Mouse (Mus musculus) heart, postnatal 25 days (tissue): ENCODE measurements at regions not wholly inside any gene's neighbourhood (a gene's known extent, or its start where the extent isn't known, plus 50 kb on each side); places are given as distances from the start of the nearest gene placed in this dataset.
A peak's percentile ranks its signal among the peaks of the same experiment; 100 is the strongest.
"Not testable (repeated sequence)": the region's sequence is repeated elsewhere in the genome, so short reads cannot be mapped to it uniquely, and the experiment has no call there.

Source experiments
- DNase-seq: peaks from one replicate; pipeline ENCODE4 v3.0.0; 2022; ENCODE audit warnings: low spot score
- intact Hi-C: fragments of 180-260 bp; cut with DNase I; formaldehyde crosslinking; loops from one replicate; pipeline ENCODE4 v1.15.1; 2025

DNA sequence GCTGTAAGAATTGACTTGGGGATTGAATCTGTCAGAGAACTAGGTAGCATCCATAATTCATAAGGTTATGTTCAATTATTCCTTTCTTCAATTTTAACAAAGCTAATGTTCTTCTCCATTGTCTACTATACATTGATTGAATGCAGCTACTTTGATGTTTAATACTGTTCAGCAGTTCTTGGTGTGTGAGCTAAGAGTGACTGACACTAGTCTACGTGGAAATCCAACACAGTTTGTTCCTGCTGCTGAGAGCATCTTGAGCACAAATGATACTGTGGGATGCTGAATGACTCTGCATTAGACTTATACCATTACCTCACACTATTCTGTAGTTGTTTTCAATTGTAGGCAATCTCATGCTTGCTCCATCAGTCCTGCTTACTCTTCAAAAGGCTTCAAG is 249.4 kb upstream of the Akr1e1 start:
- intact Hi-C loops, result no loop called here
- DNase-seq, result no peak

DNA sequence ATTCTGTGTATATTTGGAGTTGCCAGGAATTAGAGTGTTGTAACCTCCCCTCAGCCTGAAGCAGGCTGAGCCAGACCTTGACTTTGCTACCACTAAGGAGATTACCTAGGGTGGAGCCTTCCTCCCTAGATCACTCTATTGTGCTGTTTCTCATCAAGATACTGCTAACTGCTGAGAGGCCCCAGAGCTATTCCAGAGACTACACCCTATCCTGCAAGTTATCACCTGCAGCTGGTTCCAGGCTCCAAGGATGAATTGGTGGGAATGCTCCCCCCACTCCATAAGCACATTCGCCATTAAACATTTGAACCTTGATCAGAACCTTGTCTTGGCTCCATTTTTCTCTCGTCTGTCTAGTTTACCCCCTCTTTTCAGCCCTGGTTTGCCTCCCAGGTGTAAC is 230.5 kb upstream of the Akr1e1 start:
- intact Hi-C loops, DNase-seq: not testable (repeated sequence)

DNA sequence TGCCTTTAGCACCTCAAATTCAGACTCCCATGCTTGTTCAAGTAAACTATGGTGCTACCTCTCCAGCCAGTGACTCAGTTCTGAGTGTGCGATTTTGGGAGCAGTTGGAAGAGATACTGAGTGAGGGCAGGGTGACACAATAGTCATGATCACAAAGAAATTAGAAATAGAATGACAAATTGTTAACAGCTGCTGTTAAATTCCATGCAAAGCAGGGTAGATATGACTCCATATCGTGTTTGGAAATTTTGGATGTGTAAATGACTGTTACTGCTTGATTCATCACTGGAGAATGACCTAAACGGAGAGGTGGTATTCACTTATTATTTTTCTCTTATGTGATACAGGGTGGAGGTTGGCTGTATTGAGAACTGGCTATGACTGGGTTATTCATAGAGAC is 217.8 kb upstream of the Akr1e1 start:
- intact Hi-C loops, result no loop called here
- no peak for DNase-seq

DNA sequence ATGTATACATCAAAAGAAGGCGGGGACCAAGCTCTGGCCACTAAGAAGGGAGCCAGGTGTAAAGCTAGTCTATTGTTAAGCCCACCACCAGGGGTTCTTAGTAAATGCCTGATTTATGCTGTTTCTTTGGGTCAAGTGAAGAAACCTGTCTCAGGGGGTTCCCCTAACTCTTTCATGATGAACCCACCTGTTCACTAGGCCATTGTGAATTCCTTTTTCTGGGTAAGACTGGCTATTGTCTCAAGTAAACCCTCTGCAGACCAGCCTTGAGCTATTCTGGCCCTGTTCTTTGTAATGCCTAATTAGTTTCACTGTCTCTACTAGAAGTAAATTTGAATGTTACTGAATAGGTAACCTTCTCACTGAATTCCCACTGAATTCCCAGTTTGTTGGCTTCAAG is 216.8 kb upstream of the Akr1e1 start:
- intact Hi-C loops, result not testable (repeated sequence)

DNA sequence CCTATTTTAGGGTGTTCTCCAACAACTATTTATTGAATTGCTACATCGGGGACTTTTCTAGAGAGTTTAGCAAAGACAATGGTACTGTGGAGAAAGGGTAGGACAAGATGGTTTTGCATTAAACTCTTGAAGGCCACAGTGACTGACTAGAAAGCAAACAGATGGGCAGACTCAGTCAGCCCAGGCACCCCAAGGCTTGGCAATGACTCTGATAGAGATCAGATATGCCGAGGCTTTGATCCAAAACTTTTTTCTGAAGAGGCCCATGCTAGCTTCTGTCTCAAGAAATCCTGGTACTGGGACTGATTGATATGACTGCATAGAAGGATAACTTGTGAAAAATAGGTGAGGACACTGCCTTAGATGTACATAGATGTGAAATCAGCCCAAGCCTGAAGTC is 197.9 kb upstream of the Akr1e1 start:
- intact Hi-C loops, result no loop called here

More for the DNA sequence above, 216.8 kb upstream of the Akr1e1 start:
- DNase-seq, result not testable (repeated sequence)

DNA sequence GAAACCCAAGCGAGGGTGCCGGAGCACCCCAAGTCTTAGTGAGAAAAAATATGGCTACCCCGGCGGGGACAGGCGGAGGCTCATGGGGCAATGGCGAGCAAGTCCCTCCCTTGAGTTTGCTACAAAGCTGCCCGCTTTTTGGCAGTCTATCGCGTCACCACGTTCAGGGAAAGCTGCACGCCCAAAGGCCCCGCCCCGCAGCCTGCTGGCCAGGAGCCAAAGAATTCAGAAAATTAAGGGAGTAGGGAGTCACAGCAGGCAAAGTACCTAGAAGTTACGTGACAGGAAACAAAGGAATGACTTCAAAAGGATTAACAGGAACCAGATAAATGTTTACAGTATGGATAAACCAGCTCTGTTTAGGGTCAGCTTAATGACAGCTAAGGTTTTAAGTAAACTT is 191.7 kb upstream of the Akr1e1 start:
- no peak for DNase-seq
- intact Hi-C loops, result no loop called here

More for the DNA sequence above, 197.9 kb upstream of the Akr1e1 start:
- DNase-seq, result no peak

DNA sequence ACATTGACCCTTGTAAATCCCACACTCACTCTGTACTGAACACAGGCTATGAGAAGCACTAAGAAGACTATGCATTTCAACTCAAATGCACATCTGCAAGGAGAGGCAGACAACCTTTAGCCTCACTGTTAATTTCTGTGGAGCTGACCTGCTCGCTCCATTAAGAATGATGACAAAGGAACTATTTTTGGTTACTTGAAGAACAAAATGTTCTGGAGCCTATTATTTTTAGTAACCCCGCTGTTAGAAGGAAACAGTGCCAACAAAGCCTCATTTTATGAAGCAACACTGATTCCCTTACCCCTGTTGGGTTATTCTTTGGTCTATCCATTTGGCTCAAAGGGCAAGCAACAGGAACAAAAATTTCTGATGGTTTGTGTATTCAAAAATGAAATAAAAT is 182.2 kb upstream of the Akr1e1 start:
- intact Hi-C loops, result no loop called here
- no peak for DNase-seq

DNA sequence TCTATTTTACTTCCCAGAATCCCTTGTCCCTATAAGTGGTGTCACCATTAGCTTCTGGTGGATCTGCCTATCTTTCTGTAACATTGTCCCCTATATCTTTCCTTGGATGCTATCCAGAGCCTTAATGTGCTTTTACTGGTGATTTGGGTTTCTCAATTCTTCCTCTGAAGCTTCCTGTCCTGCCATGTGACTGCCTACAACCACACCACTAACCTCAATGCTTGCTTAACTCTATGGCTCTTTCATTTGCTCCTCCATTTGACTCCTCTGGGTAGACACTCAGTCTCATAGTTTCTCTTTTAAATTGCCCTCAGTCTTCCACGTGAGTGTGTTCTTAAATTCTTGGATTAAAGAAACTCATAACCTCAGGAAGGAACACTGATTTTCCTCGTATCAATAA is 181.4 kb upstream of the Akr1e1 start:
- DNase-seq, result no peak
- intact Hi-C loops, result no loop called here

DNA sequence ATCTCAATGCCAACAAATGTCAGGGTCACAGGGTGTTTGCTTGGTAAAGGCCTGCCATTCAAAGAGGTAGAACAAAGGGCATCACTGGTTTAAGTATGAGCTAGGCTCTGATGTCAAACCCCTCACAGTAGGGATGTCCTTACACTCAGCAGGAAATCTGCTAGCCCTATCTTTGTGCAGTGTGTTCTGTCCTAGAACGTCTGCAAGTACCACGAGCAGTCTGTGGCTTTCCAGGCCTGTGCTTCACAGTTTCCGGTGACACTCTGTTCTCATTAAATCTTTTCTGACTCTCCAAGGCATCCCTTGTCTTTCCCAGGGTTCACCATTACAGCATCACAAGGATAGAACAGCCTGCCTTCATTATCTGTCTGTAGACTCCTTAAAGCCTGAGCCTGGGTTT is 174.3 kb upstream of the Akr1e1 start:
- intact Hi-C loops, result no loop called here
- no peak for DNase-seq

DNA sequence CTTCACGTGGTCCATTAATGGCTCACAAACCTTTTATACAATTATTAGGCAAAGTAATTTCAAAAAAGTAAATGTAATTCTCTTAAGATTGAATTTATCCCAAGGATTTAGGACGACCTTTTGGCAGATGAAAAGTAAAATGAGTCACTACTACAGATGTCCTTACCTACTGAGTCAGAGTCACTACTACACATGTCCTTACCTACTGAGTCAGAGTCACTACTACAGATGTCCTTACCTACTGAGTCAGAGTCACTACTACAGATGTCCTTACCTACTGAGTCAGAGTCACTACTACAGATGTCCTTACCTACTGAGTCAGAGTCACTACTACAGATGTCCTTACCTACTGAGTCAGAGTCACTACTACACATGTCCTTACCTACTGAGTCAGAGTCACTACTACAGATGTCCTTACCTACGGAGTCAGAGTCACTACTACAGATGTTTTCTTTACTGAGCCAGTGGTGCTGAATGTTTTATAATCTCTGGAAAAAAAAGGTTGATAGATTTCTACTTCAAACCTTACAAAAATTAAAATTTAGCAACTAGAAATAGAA is 169.4 kb upstream of the Akr1e1 start:
- intact Hi-C loops, result loop anchor here (10.0 kb wide), 1 partner anchor 1026 kb away; no protein-coding TSS in a partner anchor
- DNase-seq, result not testable (repeated sequence)

DNA sequence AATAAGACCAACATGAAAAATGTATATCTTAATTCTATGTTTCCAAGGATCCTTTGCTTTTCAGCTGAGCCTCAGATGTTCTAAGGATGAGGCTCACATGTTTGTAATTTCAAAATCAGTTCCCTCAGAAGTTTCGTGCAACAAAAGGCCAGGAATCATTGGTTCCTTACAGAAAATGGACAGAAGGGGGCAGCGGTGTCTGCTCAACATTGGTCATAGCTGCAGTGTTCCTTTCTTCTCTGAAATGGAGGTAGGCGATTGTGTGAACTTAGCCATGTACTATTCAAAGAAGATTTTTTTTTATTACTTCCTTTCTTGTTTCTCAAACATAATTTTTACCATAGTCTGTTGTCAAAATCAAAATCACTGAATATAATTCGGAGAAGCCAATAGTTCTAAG is 167.9 kb upstream of the Akr1e1 start:
- intact Hi-C loops, result loop anchor here (2.0 to 10.0 kb wide), 2 partner anchors 1028 to 1694 kb away; no protein-coding TSS in a partner anchor
- no peak for DNase-seq

DNA sequence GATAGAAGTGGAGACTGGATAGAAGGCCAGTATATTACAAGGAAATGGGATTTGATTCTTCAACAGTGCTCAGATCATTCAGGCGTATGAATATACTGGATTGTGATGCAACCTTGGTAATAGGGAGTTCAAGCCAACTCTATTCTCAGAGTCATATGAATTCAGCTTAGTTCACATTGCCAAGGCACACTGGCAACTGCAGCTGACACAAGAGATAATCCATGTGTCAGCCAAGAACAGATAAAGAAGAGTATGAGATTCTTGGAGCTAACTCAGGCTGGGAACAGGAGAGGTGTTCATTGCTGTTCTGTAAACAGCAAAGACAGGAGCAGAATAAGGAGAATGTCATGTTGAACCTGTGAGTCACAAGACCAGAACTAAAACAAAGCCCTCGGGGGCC is 163.3 kb upstream of the Akr1e1 start:
- intact Hi-C loops, result loop anchor here (5.0 to 10.0 kb wide), 6 partner anchors 105 to 1090 kb away; partner anchors contain the start of gene Klf6
- DNase-seq, result no peak

DNA sequence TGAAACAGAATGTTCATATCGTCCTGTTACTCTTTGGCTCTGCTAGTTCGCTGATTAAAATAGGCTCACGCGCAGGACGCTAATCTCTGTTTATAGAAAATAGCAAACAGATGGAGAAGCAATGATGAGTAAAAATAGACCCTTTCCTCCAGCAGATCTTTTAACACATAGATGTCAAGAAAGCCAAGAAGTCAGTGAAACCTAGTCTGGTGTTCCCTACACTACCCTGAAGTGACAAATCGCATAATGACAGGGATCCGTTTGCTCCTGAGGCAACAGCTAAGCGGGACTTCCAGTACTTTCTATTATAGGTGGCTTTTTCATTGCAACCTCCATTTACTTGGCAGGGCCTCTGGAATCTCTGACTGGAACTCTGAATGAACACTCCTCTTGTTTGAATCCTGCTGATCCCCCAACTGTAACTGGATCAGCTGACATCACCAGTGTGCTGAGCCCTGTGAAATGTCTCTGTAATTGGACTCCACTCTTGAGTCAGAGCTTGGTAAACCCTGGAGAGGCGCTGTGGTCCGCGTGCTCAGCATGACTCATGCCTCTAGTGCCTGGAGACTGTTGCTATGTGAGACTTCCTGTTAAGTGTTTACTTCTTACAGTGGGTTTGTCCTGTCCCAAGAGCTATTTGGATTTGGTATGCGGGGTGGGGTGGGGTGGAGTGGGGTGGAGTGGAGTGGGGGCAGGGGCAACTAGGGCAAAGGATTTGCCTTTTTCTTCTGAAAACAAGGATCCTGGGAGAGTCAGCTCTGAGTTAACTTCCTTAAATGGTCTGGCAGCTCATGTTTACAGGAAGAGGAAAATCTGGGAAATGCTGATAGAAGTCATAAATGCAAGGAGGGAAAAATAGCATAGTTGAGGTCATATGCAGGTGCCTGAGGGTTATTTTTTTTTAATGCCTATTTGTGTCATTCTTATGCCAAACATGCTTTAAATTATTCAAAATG is 162.4 kb upstream of the Akr1e1 start:
- intact Hi-C loops, result loop anchor here (5.0 to 10.0 kb wide), 6 partner anchors 104 to 1091 kb away; partner anchors contain the start of gene Klf6
- DNase-seq, result peak; percentile 89

DNA sequence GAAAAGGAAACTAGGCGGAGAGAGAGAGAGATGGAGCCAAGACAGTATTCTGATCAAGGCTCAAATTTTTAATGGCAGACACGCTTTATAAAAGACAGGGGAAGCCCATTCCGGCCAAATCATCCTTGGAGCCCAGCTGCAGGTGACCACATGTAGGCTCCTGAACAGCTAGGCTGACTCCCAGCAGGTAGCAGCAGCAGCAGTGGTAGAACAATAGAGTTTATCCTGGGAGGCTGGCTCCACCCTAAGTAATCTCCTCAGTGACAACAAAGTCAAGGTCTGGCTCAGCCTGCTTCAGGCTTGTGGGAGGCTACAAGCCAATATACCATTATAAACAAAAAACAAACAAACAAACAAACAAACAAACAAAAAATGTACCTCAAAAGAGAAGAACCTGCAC is 151.0 kb upstream of the Akr1e1 start:
- no peak for DNase-seq
- intact Hi-C loops, result loop anchor here (5.0 kb wide), 1 partner anchor 83 kb away; no protein-coding TSS in a partner anchor

DNA sequence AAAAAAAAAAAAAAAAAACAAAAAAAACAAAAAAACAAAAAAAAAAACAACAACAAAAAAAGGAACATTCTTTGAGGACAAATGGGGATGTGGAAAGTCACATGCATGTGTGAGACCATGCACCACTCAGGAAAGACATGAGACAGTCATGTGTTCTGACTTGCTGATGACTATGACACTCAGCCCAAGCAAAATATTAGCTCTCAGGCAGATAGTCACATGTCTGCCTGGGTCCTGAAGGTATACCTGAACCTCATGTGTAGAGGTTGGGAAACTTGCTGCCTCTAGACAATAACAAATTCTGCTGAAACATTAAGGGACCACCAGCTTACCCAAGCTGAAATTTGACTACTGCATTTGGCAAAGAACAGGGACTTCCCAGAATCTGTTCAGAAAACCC is 147.6 kb upstream of the Akr1e1 start:
- DNase-seq, result no peak
- intact Hi-C loops, result loop anchor here (5.0 kb wide), 1 partner anchor 79 kb away; no protein-coding TSS in a partner anchor

DNA sequence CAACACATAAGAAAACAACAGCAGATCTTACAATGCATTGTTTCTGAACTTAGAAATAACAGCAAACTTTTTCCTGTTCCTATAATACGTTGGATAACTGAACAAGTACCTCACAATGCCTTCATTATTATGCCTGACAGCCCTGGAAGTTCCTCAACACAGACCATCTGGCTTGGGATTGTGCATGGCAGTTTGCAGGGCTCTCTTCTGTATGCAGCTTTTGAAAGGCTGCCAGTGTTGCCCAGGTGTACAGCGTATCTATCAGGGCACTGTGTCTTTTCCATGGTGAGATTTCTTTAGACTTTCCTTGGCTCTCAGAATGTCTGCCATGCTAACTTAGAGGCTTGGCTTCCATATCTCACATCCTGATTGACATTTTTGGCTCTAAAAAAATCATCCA is 134.0 kb upstream of the Akr1e1 start:
- intact Hi-C loops, result no loop called here
- no peak for DNase-seq

DNA sequence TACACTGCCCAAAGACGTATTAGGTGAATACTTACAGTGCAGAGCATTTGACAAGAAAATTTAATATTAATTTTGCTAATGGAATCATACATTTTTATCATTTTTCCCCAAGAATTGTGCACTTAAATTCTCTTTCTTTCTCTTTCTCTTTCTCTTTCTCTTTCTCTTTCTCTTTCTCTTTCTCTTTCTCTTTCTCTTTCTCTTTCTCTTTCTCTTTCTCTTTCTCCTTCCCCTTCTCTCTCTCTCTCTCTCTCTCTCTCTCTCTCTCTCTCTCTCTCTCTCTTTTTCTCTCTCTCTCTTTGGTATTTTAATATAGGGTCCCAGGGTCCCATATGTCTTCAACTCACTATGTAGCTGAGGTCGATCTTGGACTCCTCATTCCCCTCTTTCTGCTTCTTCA is 107.3 kb upstream of the Akr1e1 start:
- intact Hi-C loops, result not testable (repeated sequence)

DNA sequence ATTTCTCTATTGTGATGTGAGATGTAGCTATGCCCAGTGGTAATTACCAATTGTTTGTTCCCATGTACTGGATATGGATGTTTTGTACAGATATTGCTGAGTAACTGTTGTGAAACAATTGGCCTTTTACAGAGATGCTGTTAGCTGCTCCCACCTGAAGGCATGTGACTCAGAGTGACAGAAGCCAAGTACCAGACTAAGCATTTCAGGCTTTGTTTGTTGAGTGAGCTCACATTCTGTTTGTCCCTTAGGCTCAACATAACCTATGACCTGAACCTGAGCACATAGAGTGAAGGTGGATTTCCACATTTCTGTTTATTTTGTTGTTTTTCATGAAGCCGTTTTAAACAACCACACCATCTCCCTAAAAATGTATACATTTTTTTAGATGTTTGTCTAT is 105.8 kb upstream of the Akr1e1 start:
- intact Hi-C loops, result no loop called here
- DNase-seq, result no peak

More for the DNA sequence above, 107.3 kb upstream of the Akr1e1 start:
- not testable (repeated sequence) for DNase-seq

DNA sequence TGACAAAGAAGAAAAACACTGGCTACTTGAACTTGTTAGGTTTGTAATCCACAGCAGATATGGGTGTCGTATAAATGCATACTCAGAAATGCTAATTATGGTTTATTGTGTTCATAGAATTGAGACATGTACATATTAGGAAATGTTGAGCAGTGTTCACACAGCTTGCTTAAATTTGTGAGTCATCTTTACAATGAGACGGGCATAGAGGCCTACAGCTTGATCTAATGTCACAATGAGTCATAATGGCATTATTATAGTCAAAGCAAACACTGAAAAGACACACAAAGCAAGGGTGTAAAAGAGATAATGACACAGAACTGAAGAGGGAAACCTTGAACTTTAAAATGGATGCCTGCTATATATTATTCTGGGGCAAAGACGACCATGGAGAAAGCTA is 103.7 kb upstream of the Akr1e1 start:
- intact Hi-C loops, result no loop called here
- no peak for DNase-seq

DNA sequence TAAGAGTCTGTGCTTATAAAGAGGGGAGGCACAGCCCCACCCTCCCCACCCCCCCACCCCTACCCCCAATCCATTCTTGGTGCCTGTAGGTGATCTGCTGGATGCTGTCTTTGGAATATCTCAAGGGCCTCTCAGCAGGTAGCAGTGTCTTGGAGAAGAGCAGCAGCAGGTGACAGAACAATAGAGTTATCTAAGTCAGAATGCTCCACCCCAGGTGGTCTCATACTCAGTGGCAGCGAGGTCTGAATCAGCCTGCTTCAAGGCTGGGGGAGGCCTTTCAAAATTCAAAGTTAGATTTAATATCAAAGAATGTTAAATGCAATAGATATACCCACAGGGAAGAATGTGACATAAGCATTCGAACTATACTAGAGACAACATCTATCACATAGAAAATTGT is 90.6 kb upstream of the Akr1e1 start:
- DNase-seq, intact Hi-C loops: not testable (repeated sequence)
